10 mouse cellular contexts compared by ENCODE assay signal in the genomic region with DNA sequence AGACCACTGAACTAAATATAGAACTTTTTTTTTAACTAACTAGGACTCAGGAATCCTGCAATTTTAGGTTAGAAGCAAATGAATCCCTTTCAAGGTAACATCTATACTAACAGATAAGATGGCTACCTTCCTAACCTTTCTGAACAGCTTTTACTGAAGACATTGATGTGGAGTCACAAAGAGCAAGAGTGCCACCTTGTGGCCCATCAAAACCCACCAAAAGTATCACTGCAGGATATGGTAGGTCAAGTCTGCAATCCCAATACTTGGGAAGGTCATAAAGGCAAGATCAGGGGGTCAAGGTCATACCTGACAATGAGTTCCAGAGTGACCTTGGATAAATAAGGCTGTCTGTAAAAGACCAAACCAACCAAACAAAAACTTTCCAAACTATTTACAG. TPM values are rescaled to one million over a fixed set of nuclear protein-coding genes. Genes with fewer than 3 reads are reported as not detected.
DNase-seq lines count a peak whose midpoint lies in the region; ATAC-seq and TF ChIP-seq lines count a peak whose summit lies in the region.
"Had no signal": no experiment of that assay in that cellular context is flagged by ENCODE, and none has a peak within 500 bp of the region (broad histone marks: within the 10 kb centered on the region; RNA-seq: fewer than 3 reads in every experiment).

No protein-coding gene starts in this region.

- no peak for TF ChIP-seq POLR2A in brain, embryonic 14.5 days (IDR thresholded peaks at IDR 0.05; ENCODE audit: borderline replicate concordance, extremely low read depth, insufficient read depth, insufficient read length, poor library complexity, severe bottlenecking)

- no peaks in the 10 kb centered on the region for H3K4me1 ChIP-seq in hindbrain, embryonic 14.5 days (replicated peaks; ENCODE audit: control insufficient read depth, insufficient read depth, low read length)
- no peaks in the 10 kb centered on the region for H3K4me1 ChIP-seq in hindbrain, embryonic 16.5 days (ENCODE audit: control insufficient read depth, insufficient read depth, low read depth, low read length)
- H3K4me1 ChIP-seq in ES-E14 (ENCODE audit: control insufficient read depth in 2 of 2, insufficient read depth in 2 of 2, low read length in 2 of 2, poor library complexity in 1 of 2), result no peaks in the 10 kb centered on the region
- H3K4me1 ChIP-seq: embryonic facial prominence, embryonic 15.5 days; limb, embryonic 13.5 days had no signal

- H3K4me3 ChIP-seq in hindbrain, embryonic 14.5 days (replicated peaks; ENCODE audit: low read length), result no peak overlapping the region
- H3K4me3 ChIP-seq in hindbrain, embryonic 16.5 days (ENCODE audit: low read length), result no peak overlapping the region
- no peak overlapping the region for H3K4me3 ChIP-seq in ES-E14 (ENCODE audit: insufficient read depth in 1 of 2, low read depth in 1 of 2, low read length in 2 of 2, poor library complexity in 1 of 2, severe bottlenecking in 1 of 2)
- H3K4me3 ChIP-seq: embryonic facial prominence, embryonic 15.5 days; limb, embryonic 13.5 days had no signal

- in situ Hi-C loops in ES-E14 (cut with MboI; ENCODE audit: low sequenced_read_pairs in 2 of 2, unreplicated experiment in 2 of 2), result no loop called here

- DNase-seq in hindbrain, embryonic 14.5 days (ENCODE audit: low spot score), result peak; percentile 66
- DNase-seq in ES-E14 (ENCODE audit: low read depth, low spot score), result peak; percentile 52
- peak; percentile 71 for DNase-seq in brain, embryonic 14.5 days (ENCODE audit: low read depth)
- peak; percentile 44 for DNase-seq in forelimb bud, embryonic 11.5 days (ENCODE audit: low read depth, low spot score)
- peak; percentile 26 for DNase-seq in left cerebral cortex, postnatal 4 days
- DNase-seq in ovary, postnatal 10 days (ENCODE audit: low spot score), result peak; percentile 1
- peak; percentile 47 for DNase-seq in thymus, postnatal 25 days

- no peak overlapping the region for H3K27ac ChIP-seq in hindbrain, embryonic 14.5 days
- H3K27ac ChIP-seq in hindbrain, embryonic 16.5 days (ENCODE audit: low read depth, low read length), result no peak overlapping the region
- no peak overlapping the region for H3K27ac ChIP-seq in ES-E14 (ENCODE audit: insufficient read depth, low read depth, low read length, poor library complexity, severe bottlenecking)
- H3K27ac ChIP-seq: embryonic facial prominence, embryonic 15.5 days; limb, embryonic 13.5 days had no signal

- no peak for ATAC-seq in hindbrain, embryonic 14.5 days (ENCODE audit: low FRiP score)
- no peak for ATAC-seq in hindbrain, embryonic 16.5 days

- peaks cover 6% of the 10 kb centered on the region; the same call in 1 of the 2 replicates for H3K36me3 ChIP-seq in hindbrain, embryonic 14.5 days (replicated peaks; ENCODE audit: control insufficient read depth, insufficient read depth)
- no peaks in the 10 kb centered on the region for H3K36me3 ChIP-seq in hindbrain, embryonic 16.5 days (ENCODE audit: control insufficient read depth, insufficient read depth, low read length)
- peaks cover 8% of the 10 kb centered on the region for H3K36me3 ChIP-seq in ES-E14 (ENCODE audit: control insufficient read depth, insufficient read depth, low read length, poor library complexity, severe bottlenecking)
- H3K36me3 ChIP-seq: embryonic facial prominence, embryonic 15.5 days had no signal

- H3K9ac ChIP-seq in hindbrain, embryonic 14.5 days, result no peak overlapping the region
- H3K9ac ChIP-seq in hindbrain, embryonic 16.5 days (ENCODE audit: low read depth, low read length), result no peak overlapping the region
- H3K9ac ChIP-seq in ES-E14 (ENCODE audit: insufficient read depth, low read depth, low read length, poor library complexity, severe bottlenecking), result no peak overlapping the region
- H3K9ac ChIP-seq: embryonic facial prominence, embryonic 15.5 days; limb, embryonic 13.5 days had no signal

- H3K27me3 ChIP-seq in hindbrain, embryonic 14.5 days (ENCODE audit: control insufficient read depth, insufficient read depth, low read length), result no peaks in the 10 kb centered on the region
- H3K27me3 ChIP-seq in hindbrain, embryonic 16.5 days (replicated peaks; ENCODE audit: control insufficient read depth, insufficient read depth, low read length), result no peaks in the 10 kb centered on the region
- H3K27me3 ChIP-seq: embryonic facial prominence, embryonic 15.5 days; limb, embryonic 13.5 days had no signal

- H3K4me2 ChIP-seq in hindbrain, embryonic 14.5 days (replicated peaks), result no peak overlapping the region
- H3K4me2 ChIP-seq in hindbrain, embryonic 16.5 days (ENCODE audit: low read length), result no peak overlapping the region
- H3K4me2 ChIP-seq: embryonic facial prominence, embryonic 15.5 days; limb, embryonic 13.5 days had no signal

- TF ChIP-seq CTCF in brain, embryonic 14.5 days (IDR thresholded peaks at IDR 0.05; ENCODE audit: borderline replicate concordance, extremely low read depth, insufficient read depth, insufficient read length), result peak; percentile 60; the same call in 1 of the 2 replicates

- intact Hi-C loops in left cerebral cortex, postnatal 4 days (cut with DNase I), result no loop called here

- H3K9me3 ChIP-seq in hindbrain, embryonic 14.5 days (ENCODE audit: control insufficient read depth, low read length), result no peaks in the 10 kb centered on the region
- no peaks in the 10 kb centered on the region for H3K9me3 ChIP-seq in hindbrain, embryonic 16.5 days (ENCODE audit: control insufficient read depth, low read length)
- H3K9me3 ChIP-seq in ES-E14 (ENCODE audit: control insufficient read depth, insufficient read depth, low read depth, low read length), result no peaks in the 10 kb centered on the region
- H3K9me3 ChIP-seq: embryonic facial prominence, embryonic 15.5 days; limb, embryonic 13.5 days had no signal

TF ChIP-seq in ES-E14, 5 proteins besides CTCF, POLR2A, EP300 and RAD21:
- TF ChIP-seq ZC3H11A (IDR thresholded peaks at IDR 0.05; ENCODE audit: borderline replicate concordance, low read depth, low read length) (no peak), HCFC1 (IDR thresholded peaks at IDR 0.05; ENCODE audit: borderline replicate concordance, insufficient read depth, low read length) (no peak), CHD2 (IDR thresholded peaks at IDR 0.05; ENCODE audit: low read depth, low read length) (no peak), MAFK (IDR thresholded peaks at IDR 0.05; ENCODE audit: insufficient read depth, low read depth, low read length) (no peak), ZNF384 (IDR thresholded peaks at IDR 0.05; ENCODE audit: low read depth, low read length) (no peak)

RNA-seq across cellular contexts. Expression of a gene that starts 28.9 kb away (rescaled TPM):
- 12.6 and 13.0 TPM in 2 replicates for polyA plus RNA-seq in hindbrain, embryonic 14.5 days (2014; fragmentation: Nextera tagmentation; extraction: Ambion mirVana)
- polyA plus RNA-seq in hindbrain, embryonic 16.5 days (2015; fragmentation: Nextera tagmentation; extraction: Ambion mirVana), result 11.8 and 12.3 TPM in 2 replicates
- total RNA-seq in ES-E14 (2012; rRNA removed), result 36.5 and 42.4 TPM in 2 replicates
- 11.7 TPM in 2 replicates for polyA plus RNA-seq in brain, embryonic 14.5 days (2012; rRNA removed)
- total RNA-seq in left cerebral cortex, postnatal 4 days (2021), result 10 to 100 TPM; 12.3 to 13.7 TPM

RNA-seq across cellular contexts. Expression of a gene that starts 40.2 kb away (rescaled TPM):
- polyA plus RNA-seq in hindbrain, embryonic 14.5 days (2014; fragmentation: Nextera tagmentation; extraction: Ambion mirVana), result 230 and 235 TPM in 2 replicates
- 247 and 258 TPM in 2 replicates for polyA plus RNA-seq in hindbrain, embryonic 16.5 days (2015; fragmentation: Nextera tagmentation; extraction: Ambion mirVana)
- total RNA-seq in ES-E14 (2012; rRNA removed), result 158 and 276 TPM in 2 replicates
- 113 and 119 TPM in 2 replicates for polyA plus RNA-seq in brain, embryonic 14.5 days (2012; rRNA removed)
- 100 to 1,000 TPM; 148 to 154 TPM for total RNA-seq in left cerebral cortex, postnatal 4 days (2021)

Comparison
In these comparisons a context has a peak if more than half of its experiments do, and no peak if none do; other contexts are left out.
1. DNase-seq: peak in every context shown above with its lines; median percentile 71 in brain, embryonic 14.5 days; 66 in hindbrain, embryonic 14.5 days; 52 in ES-E14; 47 in thymus, postnatal 25 days; 44 in forelimb bud, embryonic 11.5 days; 26 in left cerebral cortex, postnatal 4 days; 1 in ovary, postnatal 10 days.